Mouse (Mus musculus): ENCODE results near the gene Gpr153.

DNA sequence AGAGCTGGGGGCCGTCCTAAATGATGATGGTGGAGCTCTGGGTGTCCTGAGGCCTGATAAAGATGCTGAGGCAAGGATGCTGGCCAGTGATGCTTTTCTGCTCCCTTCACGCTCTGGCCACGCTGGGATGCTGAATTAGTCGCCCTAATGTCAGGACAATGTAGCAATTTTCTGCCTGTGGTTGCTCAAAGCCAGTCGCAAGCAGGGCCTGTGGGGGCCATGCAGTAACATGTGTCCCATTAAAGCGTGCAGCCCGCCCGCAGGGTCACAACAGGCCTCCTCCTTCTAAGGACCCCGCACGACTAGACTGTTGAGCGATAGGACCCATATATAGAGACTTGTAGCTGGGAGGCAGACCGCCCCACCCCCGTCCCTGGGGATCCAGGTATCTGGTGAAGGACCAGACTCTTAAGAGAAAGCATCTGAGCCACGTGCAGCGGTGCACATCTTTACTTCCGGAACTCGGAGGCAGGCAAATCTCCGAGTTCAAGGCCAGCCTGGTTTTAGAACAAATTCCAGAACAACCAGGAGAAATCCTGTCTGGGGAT is 14.4 kb downstream of the Gpr153 start:
- TF ChIP-seq CTCF (IDR thresholded peaks at IDR 0.05; ENCODE audit: borderline replicate concordance, insufficient read depth, low read depth, low read length) (no peak), POLR2A (IDR thresholded peaks at IDR 0.05; ENCODE audit: borderline replicate concordance, insufficient read depth, low read length) (no peak)

Data from cerebellum, adult 2 months (tissue).